ENCODE assay signal across 31 mouse cellular contexts in genomic region chrX:94105964-94106363, GRCm38 (mm10). TPM values are rescaled to one million over a fixed set of nuclear protein-coding genes. Genes with fewer than 3 reads are reported as not detected.
A peak's percentile ranks its signal among the peaks of the same experiment; 100 is the strongest.
DNase-seq lines count a peak whose midpoint lies in the region; ATAC-seq and TF ChIP-seq lines count a peak whose summit lies in the region.
"Had no signal": no experiment of that assay in that cellular context is flagged by ENCODE, and none has a peak within 500 bp of the region (broad histone marks: within the 10 kb centered on the region; RNA-seq: fewer than 3 reads in every experiment).

No protein-coding gene starts in this region.

- H3K4me3 ChIP-seq in myocyte = no peak overlapping the region
- no peak overlapping the region for H3K4me3 ChIP-seq in lung, adult 2 months (replicated peaks; ENCODE audit: extremely low read depth, low read depth, low read length)
- H3K4me3 ChIP-seq: embryonic facial prominence, embryonic 10.5 days; embryonic facial prominence, embryonic 15.5 days; forebrain, embryonic 12.5 days; heart, adult 2 months; heart, embryonic 15.5 days; hindbrain, embryonic 13.5 days; layer of hippocampus, adult 2 months; liver, embryonic 12.5 days; megakaryocyte, embryonic 14.5 days; midbrain, embryonic 12.5 days; neural tube, embryonic 15.5 days had no signal

- peak; percentile 86 for ATAC-seq in Patski
- ATAC-seq: activated CD4-positive, CD25-positive, alpha-beta regulatory T cell, adult 4 months; forebrain, postnatal 0 days; liver, embryonic 12.5 days; liver, postnatal 0 days; lung, postnatal 0 days had no signal

- CTCF ChIA-PET in Patski (lab: Charles Lee) = interaction anchor here (1.0 to 1.5 kb wide), 2 partner anchors 10 to 17 kb away, joined by 3 read pairs; no protein-coding TSS in a partner anchor

- TF ChIP-seq POLR2A in myocyte (IDR thresholded peaks at IDR 0.05; ENCODE audit: insufficient read length, low read depth) = no peak
- no peak for TF ChIP-seq POLR2A in lung, adult 2 months (IDR thresholded peaks at IDR 0.05; ENCODE audit: borderline replicate concordance, extremely low read depth, low read depth, low read length)

- no peak overlapping the region for H3ac ChIP-seq in myocyte (ENCODE audit: control insufficient read depth, insufficient read length)

- in situ Hi-C loops in Patski (cut with MboI; ENCODE audit: low pct_unique_long_range_greater_than_20kb) = no loop called here

- peaks cover 2% of the 10 kb centered on the region; the same call in 1 of the 2 replicates for H3K4me1 ChIP-seq in lung, adult 2 months (ENCODE audit: control insufficient read depth, insufficient read depth, low read length)
- H3K4me1 ChIP-seq: embryonic facial prominence, embryonic 15.5 days; forebrain, embryonic 12.5 days; heart, embryonic 15.5 days; hindbrain, embryonic 13.5 days; liver, embryonic 12.5 days; midbrain, embryonic 12.5 days; neural tube, embryonic 15.5 days had no signal

- TF ChIP-seq CTCF in Patski (IDR thresholded peaks at IDR 0.05) = no peak
- TF ChIP-seq CTCF in lung, adult 2 months (IDR thresholded peaks at IDR 0.05; ENCODE audit: insufficient read depth, low read length) = no peak

- POLR2A ChIA-PET in Patski (lab: Charles Lee) = no interaction called here

- peak; percentile 0 for DNase-seq in embryo, embryonic 11 days
- DNase-seq in embryo, embryonic 10.5 days (ENCODE audit: low spot score) = no peak
- DNase-seq in retina, postnatal 1 day = peak; percentile 1
- no peak for DNase-seq in retina, embryonic 14.5 days (ENCODE audit: low spot score)
- DNase-seq in Patski (ENCODE audit: low read depth, low spot score) = no peak
- DNase-seq in kidney, adult 8-10 months = no peak
- no peak for DNase-seq in lung, adult 2 months
- DNase-seq: cerebellum, adult 18-20 months; cerebellum, postnatal 10 days; forebrain, postnatal 0 days; heart, adult 2 months; kidney, adult 18-20 months; kidney, postnatal 36 days; left cerebral cortex, postnatal 4 days; liver, postnatal 0 days; lung, postnatal 4 days; thymus, adult 2 months; thymus, postnatal 4 days had no signal

- 42% methylated on average over 2 of the region's 2 CpGs for WGBS in lung, adult 2 months

- H3K4me2 ChIP-seq in myocyte (ENCODE audit: low read depth) = peak overlapping the region; percentile 50
- H3K4me2 ChIP-seq: embryonic facial prominence, embryonic 15.5 days; forebrain, embryonic 12.5 days; heart, embryonic 15.5 days; hindbrain, embryonic 13.5 days; liver, embryonic 12.5 days; midbrain, embryonic 12.5 days; neural tube, embryonic 15.5 days had no signal

- H3K36me3 ChIP-seq in myocyte (ENCODE audit: control insufficient read depth, insufficient read depth) = no peaks in the 10 kb centered on the region
- H3K36me3 ChIP-seq: embryonic facial prominence, embryonic 15.5 days; forebrain, embryonic 12.5 days; hindbrain, embryonic 13.5 days; midbrain, embryonic 12.5 days; neural tube, embryonic 15.5 days had no signal

- peaks cover 87% of the 10 kb centered on the region for H3K79me2 ChIP-seq in myocyte (ENCODE audit: control insufficient read depth, insufficient read depth)

- H3K27me3 ChIP-seq in Patski (peaks cover 20% of the 10 kb centered on the region), myocyte (ENCODE audit: control insufficient read depth, insufficient read depth, insufficient read length) (no peaks in the 10 kb centered on the region)

TF ChIP-seq in myocyte, 11 proteins besides CTCF, POLR2A, EP300 and RAD21:
- TF ChIP-seq SRF (IDR thresholded peaks at IDR 0.05; ENCODE audit: control insufficient read depth, insufficient read length, low read depth) = no peak
- TF ChIP-seq E2F4 (IDR thresholded peaks at IDR 0.05; ENCODE audit: insufficient read depth) = no peak
- TF ChIP-seq REST (IDR thresholded peaks at IDR 0.05; ENCODE audit: insufficient read depth, insufficient read length) = no peak
- TF ChIP-seq CEBPB (IDR thresholded peaks at IDR 0.05; ENCODE audit: insufficient read depth, poor library complexity, severe bottlenecking) = no peak
- no peak for TF ChIP-seq TCF3 (IDR thresholded peaks at IDR 0.05; ENCODE audit: insufficient read length, low read depth)
- no peak for TF ChIP-seq MYOD1 (IDR thresholded peaks at IDR 0.05; ENCODE audit: control insufficient read depth in 1 of 3, insufficient read length in 2 of 3, low read depth in 2 of 3)
- no peak for TF ChIP-seq POLR2AphosphoS2 (IDR thresholded peaks at IDR 0.05; ENCODE audit: insufficient read length, low read depth)

RNA-seq across cellular contexts. Expression of gene Zfx, which starts 17.5 kb away (rescaled TPM):
- polyA plus RNA-seq in Patski (2021) (22.4 TPM), myocyte (2012; fragmentation: generic; extraction: Trizol) (4.7 TPM)
- 3.7 and 7.2 TPM in 2 replicates for polyA plus RNA-seq in lung, adult 2 months (2012; rRNA removed)

Comparison
In these comparisons a context has a peak if more than half of its experiments do, and no peak if none do; other contexts are left out.
1. DNase-seq: peak in embryo, embryonic 11 days (single experiment) and retina, postnatal 1 day (single experiment); none in embryo, embryonic 10.5 days (single experiment), retina, embryonic 14.5 days (single experiment), Patski (single experiment), kidney, adult 8-10 months (0 of 2) and lung, adult 2 months (single experiment).